Comparison of ENCODE assay signal across 28 mouse cellular contexts in the genomic region with DNA sequence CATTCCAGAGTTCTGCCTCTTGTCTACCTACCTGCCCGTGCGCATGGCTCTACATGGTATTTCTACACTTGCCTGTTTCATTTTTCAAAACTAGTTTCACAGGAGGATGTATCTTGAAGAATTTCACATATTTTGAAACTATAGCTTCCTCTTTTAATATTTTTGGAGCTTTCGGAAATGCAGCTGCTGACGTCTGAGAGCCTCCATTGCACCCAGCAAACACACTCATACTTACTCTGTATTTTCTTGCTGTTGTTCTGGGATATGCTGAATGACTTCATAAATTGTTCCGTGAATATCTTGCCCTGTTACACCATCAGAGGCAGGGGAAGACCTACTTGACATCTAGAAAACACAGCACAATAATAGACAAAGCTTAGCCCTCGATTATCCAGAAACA. TPM values are rescaled to one million over a fixed set of nuclear protein-coding genes. Genes with fewer than 3 reads are reported as not detected.
DNase-seq lines count a peak whose midpoint lies in the region; ATAC-seq and TF ChIP-seq lines count a peak whose summit lies in the region.
"Had no signal": no experiment of that assay in that cellular context is flagged by ENCODE, and none has a peak within 500 bp of the region (broad histone marks: within the 10 kb centered on the region; RNA-seq: fewer than 3 reads in every experiment).

No protein-coding gene starts in this region.

- no peak overlapping the region for H3K4me3 ChIP-seq in spleen, adult 2 months (ENCODE audit: extremely low read depth, insufficient read depth, insufficient read length)
- no peak overlapping the region for H3K4me3 ChIP-seq in bone marrow macrophage, adult 2 months (ENCODE audit: insufficient read depth, low read length)
- no peak overlapping the region for H3K4me3 ChIP-seq in forebrain, embryonic 13.5 days
- H3K4me3 ChIP-seq: forebrain, embryonic 10.5 days; heart, embryonic 15.5 days; hindbrain, embryonic 12.5 days; intestine, embryonic 15.5 days; liver, embryonic 15.5 days had no signal

- H3K27me3 ChIP-seq in spleen, adult 2 months (ENCODE audit: control insufficient read depth, insufficient read depth, low read length): no peaks in the 10 kb centered on the region
- H3K27me3 ChIP-seq in forebrain, embryonic 13.5 days: no peaks in the 10 kb centered on the region
- H3K27me3 ChIP-seq: heart, embryonic 15.5 days; hindbrain, embryonic 12.5 days; intestine, embryonic 15.5 days; liver, embryonic 15.5 days had no signal

- 48% methylated on average over 6 of the region's 6 CpGs for WGBS in spleen, adult 2 months
- WGBS in forebrain, embryonic 13.5 days: 82% methylated on average over 6 of the region's 6 CpGs

- H3K9ac ChIP-seq in forebrain, embryonic 13.5 days: no peak overlapping the region
- H3K9ac ChIP-seq: heart, embryonic 15.5 days; hindbrain, embryonic 12.5 days; intestine, embryonic 15.5 days; liver, embryonic 15.5 days had no signal

- no peak for DNase-seq in spleen, adult 2 months (ENCODE audit: low read depth in 1 of 2, low spot score in 2 of 2)
- DNase-seq in spleen, postnatal 14 days (ENCODE audit: low spot score in 2 of 2): no peak
- no peak for DNase-seq in left cerebral cortex, postnatal 10 days (ENCODE audit: extremely low spot score in 1 of 2, low spot score in 2 of 2)
- DNase-seq: adrenal gland, adult 8-10 months; cerebellum, adult 8-10 months; cerebellum, postnatal 25 days; gastrocnemius, postnatal 10 days; kidney, adult 8-10 months; kidney, postnatal 4 days; left cerebral cortex, postnatal 4 days; lung, postnatal 36 days; midbrain, embryonic 14.5 days; right cerebral cortex, postnatal 4 days; thymus, adult 2 months; thymus, postnatal 36 days had no signal

- H3K4me2 ChIP-seq in forebrain, embryonic 13.5 days: no peak overlapping the region
- H3K4me2 ChIP-seq: heart, embryonic 15.5 days; hindbrain, embryonic 12.5 days; intestine, embryonic 15.5 days; liver, embryonic 15.5 days had no signal

- peak; percentile 56; the same call in 1 of the 2 replicates for ATAC-seq in monocyte, adult 5-6 weeks (replicated peaks; ENCODE audit: insufficient number of reproducible peaks, low FRiP score, low TSS enrichment, poor library complexity, severe bottlenecking)
- ATAC-seq in forebrain, embryonic 13.5 days: no peak
- no peak for ATAC-seq in erythroid progenitor cell, adult 5-6 weeks (replicated peaks; ENCODE audit: low FRiP score, poor library complexity, severe bottlenecking)
- ATAC-seq: hindbrain, postnatal 0 days had no signal

- no peaks in the 10 kb centered on the region for H3K36me3 ChIP-seq in spleen, adult 2 months (ENCODE audit: control insufficient read depth, insufficient read depth, low read length)
- no peaks in the 10 kb centered on the region for H3K36me3 ChIP-seq in forebrain, embryonic 13.5 days (ENCODE audit: poor library complexity, severe bottlenecking)
- H3K36me3 ChIP-seq: forebrain, embryonic 10.5 days; G1E; heart, embryonic 15.5 days; hindbrain, embryonic 12.5 days; intestine, embryonic 15.5 days; liver, embryonic 15.5 days had no signal

- peak overlapping the region; percentile 53; the same call in 1 of the 2 replicates for H3K27ac ChIP-seq in spleen, adult 2 months (ENCODE audit: insufficient read depth, low read length)
- H3K27ac ChIP-seq in bone marrow macrophage, adult 2 months (ENCODE audit: insufficient read depth, low read depth, low read length): peak overlapping the region; percentile 37
- H3K27ac ChIP-seq in forebrain, embryonic 13.5 days: no peak overlapping the region
- H3K27ac ChIP-seq: forebrain, embryonic 10.5 days; heart, embryonic 15.5 days; hindbrain, embryonic 12.5 days; hindbrain, postnatal 0 days; intestine, embryonic 15.5 days; kidney, postnatal 0 days; liver, embryonic 15.5 days had no signal

- no peaks in the 10 kb centered on the region for H3K9me3 ChIP-seq in forebrain, embryonic 13.5 days (replicated peaks)
- H3K9me3 ChIP-seq: forebrain, embryonic 10.5 days; G1E; heart, embryonic 15.5 days; hindbrain, embryonic 12.5 days; intestine, embryonic 15.5 days; liver, embryonic 15.5 days had no signal

- no peak for TF ChIP-seq POLR2A in spleen, adult 2 months (IDR thresholded peaks at IDR 0.05; ENCODE audit: low read depth, low read length)
- TF ChIP-seq POLR2A in bone marrow macrophage, adult 2 months (IDR thresholded peaks at IDR 0.05; ENCODE audit: borderline replicate concordance, low read depth, low read length): no peak

- H3K4me1 ChIP-seq in spleen, adult 2 months (ENCODE audit: control insufficient read depth, insufficient read depth, insufficient read length): no peaks in the 10 kb centered on the region; the same call in 1 of the 2 replicates
- H3K4me1 ChIP-seq in bone marrow macrophage, adult 2 months (ENCODE audit: control insufficient read depth, insufficient read depth, low read length): peaks cover 15% of the 10 kb centered on the region
- H3K4me1 ChIP-seq in forebrain, embryonic 13.5 days: no peaks in the 10 kb centered on the region
- H3K4me1 ChIP-seq: heart, embryonic 15.5 days; hindbrain, embryonic 12.5 days; intestine, embryonic 15.5 days; liver, embryonic 15.5 days had no signal

- TF ChIP-seq CTCF in spleen, adult 2 months (IDR thresholded peaks at IDR 0.05; ENCODE audit: extremely low read depth, insufficient read depth, insufficient read length, insufficient replicate concordance): no peak
- TF ChIP-seq CTCF in bone marrow macrophage, adult 2 months (IDR thresholded peaks at IDR 0.05; ENCODE audit: low read depth, low read length): no peak

- intact Hi-C loops in left cerebral cortex, postnatal 10 days (cut with DNase I): no loop called here

RNA-seq across cellular contexts. Expression of gene Hepacam2, which starts 35.1 kb away (rescaled TPM):
- polyA plus RNA-seq in spleen, adult 2 months (2012; rRNA removed): 3.2 and 4.3 TPM in 2 replicates
- 0.74 and 0.83 TPM in 2 replicates for polyA plus RNA-seq in bone marrow macrophage, adult 2 months (2012; ENCODE audit: insufficient read depth, insufficient read length, missing spikeins)
- 1.4 to 2.3 TPM (median 2.1 TPM) in 3 replicates for total RNA-seq in monocyte, adult 5-6 weeks (2017)
- total RNA-seq in left cerebral cortex, postnatal 10 days (2021): under 1 TPM; 0.54 to 0.67 TPM
- polyA plus RNA-seq in forebrain, embryonic 13.5 days (2015; fragmentation: Nextera tagmentation; extraction: Ambion mirVana): 1.1 and 1.9 TPM in 2 replicates
- not detected in 2 replicates for total RNA-seq in erythroid progenitor cell, adult 5-6 weeks (2015; ENCODE audit: low replicate concordance)
- total RNA-seq in erythroid progenitor cell, adult 5-6 weeks (2017; ENCODE audit: low replicate concordance): not detected in 2 replicates
- total RNA-seq: gastrocnemius, postnatal 10 days had no signal
- polyA plus RNA-seq: C2C12; G1E; liver, embryonic 15.5 days had no signal

RNA-seq across cellular contexts. Expression of gene Vps50, which starts 35.2 kb away (rescaled TPM):
- polyA plus RNA-seq in spleen, adult 2 months (2012; rRNA removed): 1.3 and 1.8 TPM in 2 replicates
- polyA plus RNA-seq in bone marrow macrophage, adult 2 months (2012; ENCODE audit: insufficient read depth, insufficient read length, missing spikeins): 35.3 and 39.8 TPM in 2 replicates
- total RNA-seq in monocyte, adult 5-6 weeks (2017): 20.2 to 38.0 TPM (median 34.0 TPM) in 3 replicates
- 10 to 100 TPM; 60.1 to 61.9 TPM for total RNA-seq in left cerebral cortex, postnatal 10 days (2021)
- 46.2 and 48.5 TPM in 2 replicates for polyA plus RNA-seq in forebrain, embryonic 13.5 days (2015; fragmentation: Nextera tagmentation; extraction: Ambion mirVana)
- 13.0 and 14.1 TPM in 2 replicates for total RNA-seq in erythroid progenitor cell, adult 5-6 weeks (2015; ENCODE audit: low replicate concordance)
- total RNA-seq in erythroid progenitor cell, adult 5-6 weeks (2017; ENCODE audit: low replicate concordance): 10.8 and 20.7 TPM in 2 replicates
